Mouse (Mus musculus): ENCODE results near the gene Cyp21a1. TPM values are rescaled to one million over a fixed set of nuclear protein-coding genes. Genes with fewer than 3 reads are reported as not detected.
"Not testable (repeated sequence)": the region's sequence is repeated elsewhere in the genome, so short reads cannot be mapped to it uniquely, and the experiment has no call there.

The Cyp21a1 gene
- polyA plus RNA-seq, 1 experiment from 2014 or later: not detected

DNA sequence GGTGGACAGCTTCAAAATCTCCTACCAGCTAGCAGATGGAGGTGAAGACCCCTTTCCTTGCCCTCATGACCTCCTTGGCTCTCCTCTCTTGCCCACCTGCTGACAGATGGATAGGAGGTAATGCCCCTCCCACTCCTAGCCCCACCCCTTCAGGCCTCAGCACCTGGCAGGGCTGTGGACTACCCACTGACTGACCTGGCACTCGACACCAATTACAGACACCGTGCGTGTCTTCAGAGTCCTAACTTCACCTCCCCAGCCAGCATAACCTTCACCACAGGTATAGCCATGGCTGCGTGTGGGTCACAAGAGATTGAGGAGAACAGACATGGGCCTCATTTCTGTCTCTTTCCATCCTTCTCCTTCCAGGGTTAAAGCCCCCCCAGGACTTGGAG lies 4.8 kb downstream of the Cyp21a1 start:
- peak; percentile 41 for DNase-seq (ENCODE audit: low spot score)
- Histone ChIP-seq H3K4me3 (ENCODE audit: low read depth, low read length) (no peak overlapping the region), H3K4me1 (replicated peaks; ENCODE audit: control insufficient read depth, insufficient read depth, low read length) (no peaks in the 10 kb centered on the region), H3K9ac (ENCODE audit: low read length) (no peak overlapping the region), H3K27ac (ENCODE audit: low read depth, low read length) (no peak overlapping the region), H3K4me2 (ENCODE audit: low read depth, low read length, severe bottlenecking) (no peak overlapping the region), H3K27me3 (ENCODE audit: control insufficient read depth, insufficient read depth, low read length) (no peaks in the 10 kb centered on the region), H3K36me3 (ENCODE audit: control insufficient read depth, insufficient read depth, low read length) (no peaks in the 10 kb centered on the region), H3K9me3 (ENCODE audit: control insufficient read depth, low read length) (no peaks in the 10 kb centered on the region)
- 89% methylated on average over 4 of the region's 4 CpGs for WGBS
- ATAC-seq (replicated peaks; ENCODE audit: low FRiP score): no peak

DNA sequence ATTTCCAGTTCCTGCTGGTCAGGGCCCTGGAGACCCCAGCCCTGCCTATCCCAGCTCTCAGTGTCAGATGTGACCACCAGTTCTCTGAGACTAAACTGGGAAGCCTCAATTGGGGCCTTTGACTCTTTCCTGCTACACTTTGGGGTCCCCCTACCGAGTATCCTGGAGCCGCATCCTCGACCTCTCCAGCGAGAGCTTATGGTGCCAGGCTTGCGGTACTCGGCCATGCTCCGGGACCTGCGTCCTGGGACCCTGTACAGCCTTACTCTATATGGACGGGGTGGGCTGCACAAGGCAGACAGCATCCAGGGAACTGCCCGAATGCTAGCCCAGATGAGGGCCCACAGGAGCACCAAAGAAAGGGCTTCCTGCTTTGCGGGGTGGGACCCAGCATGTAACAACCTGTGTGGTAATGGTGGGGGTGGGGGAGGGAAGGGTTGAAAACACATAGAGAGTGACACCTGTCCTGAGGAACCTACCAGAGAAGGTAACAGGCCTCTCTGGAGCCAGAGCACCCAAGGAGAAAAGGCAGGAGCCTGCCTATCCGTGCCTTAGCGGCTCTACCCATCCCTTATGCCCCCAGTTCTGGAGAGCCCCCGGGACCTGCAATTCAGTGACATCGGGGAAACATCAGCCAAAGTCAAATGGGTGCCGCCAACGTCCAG lies 5.4 kb downstream of the Cyp21a1 start:
- Histone ChIP-seq H3K4me1 (replicated peaks; ENCODE audit: control insufficient read depth, insufficient read depth, low read length) (no peaks in the 10 kb centered on the region), H3K4me3 (ENCODE audit: low read depth, low read length) (no peak overlapping the region), H3K27ac (ENCODE audit: low read depth, low read length) (no peak overlapping the region), H3K9ac (ENCODE audit: low read length) (no peak overlapping the region), H3K36me3 (ENCODE audit: control insufficient read depth, insufficient read depth, low read length) (no peaks in the 10 kb centered on the region), H3K9me3 (ENCODE audit: control insufficient read depth, low read length) (no peaks in the 10 kb centered on the region), H3K27me3 (ENCODE audit: control insufficient read depth, insufficient read depth, low read length) (no peaks in the 10 kb centered on the region), H3K4me2 (ENCODE audit: low read depth, low read length, severe bottlenecking) (no peak overlapping the region)
- ATAC-seq (replicated peaks; ENCODE audit: low FRiP score): no peak
- peak; percentile 43 for DNase-seq (ENCODE audit: low spot score)
- 97% methylated on average over 13 of the region's 17 CpGs for WGBS

DNA sequence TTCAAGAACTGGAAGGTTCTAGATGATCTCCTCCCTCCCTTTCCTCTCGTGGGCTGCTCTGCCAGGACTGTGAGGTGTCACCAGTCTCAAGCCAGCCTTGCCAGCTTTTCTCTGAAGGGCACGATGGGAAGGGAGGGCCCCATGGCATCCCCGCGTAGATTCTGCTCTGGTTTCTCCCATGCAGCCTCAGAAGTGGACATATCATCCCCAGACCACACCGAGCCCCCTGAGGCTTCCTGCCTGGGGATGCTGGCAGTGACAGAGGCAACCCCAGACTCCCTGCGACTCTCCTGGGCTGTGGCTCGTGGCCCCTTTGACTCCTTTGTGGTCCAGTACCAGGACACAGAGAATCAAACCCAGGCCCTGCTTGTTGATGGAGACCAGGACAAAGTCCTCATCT lies 6.3 kb downstream of the Cyp21a1 start:
- peak; percentile 28 for DNase-seq (ENCODE audit: low spot score)
- not testable (repeated sequence) for H3K9me3 ChIP-seq (ENCODE audit: control insufficient read depth, low read length); H3K9ac ChIP-seq (ENCODE audit: low read length); H3K4me3 ChIP-seq (ENCODE audit: low read depth, low read length); H3K4me1 ChIP-seq (replicated peaks; ENCODE audit: control insufficient read depth, insufficient read depth, low read length); H3K27ac ChIP-seq (ENCODE audit: low read depth, low read length); H3K27me3 ChIP-seq (ENCODE audit: control insufficient read depth, insufficient read depth, low read length); H3K36me3 ChIP-seq (ENCODE audit: control insufficient read depth, insufficient read depth, low read length); ATAC-seq (replicated peaks; ENCODE audit: low FRiP score); H3K4me2 ChIP-seq (ENCODE audit: low read depth, low read length, severe bottlenecking)
- WGBS: 83% methylated on average over 7 of the region's 7 CpGs

DNA sequence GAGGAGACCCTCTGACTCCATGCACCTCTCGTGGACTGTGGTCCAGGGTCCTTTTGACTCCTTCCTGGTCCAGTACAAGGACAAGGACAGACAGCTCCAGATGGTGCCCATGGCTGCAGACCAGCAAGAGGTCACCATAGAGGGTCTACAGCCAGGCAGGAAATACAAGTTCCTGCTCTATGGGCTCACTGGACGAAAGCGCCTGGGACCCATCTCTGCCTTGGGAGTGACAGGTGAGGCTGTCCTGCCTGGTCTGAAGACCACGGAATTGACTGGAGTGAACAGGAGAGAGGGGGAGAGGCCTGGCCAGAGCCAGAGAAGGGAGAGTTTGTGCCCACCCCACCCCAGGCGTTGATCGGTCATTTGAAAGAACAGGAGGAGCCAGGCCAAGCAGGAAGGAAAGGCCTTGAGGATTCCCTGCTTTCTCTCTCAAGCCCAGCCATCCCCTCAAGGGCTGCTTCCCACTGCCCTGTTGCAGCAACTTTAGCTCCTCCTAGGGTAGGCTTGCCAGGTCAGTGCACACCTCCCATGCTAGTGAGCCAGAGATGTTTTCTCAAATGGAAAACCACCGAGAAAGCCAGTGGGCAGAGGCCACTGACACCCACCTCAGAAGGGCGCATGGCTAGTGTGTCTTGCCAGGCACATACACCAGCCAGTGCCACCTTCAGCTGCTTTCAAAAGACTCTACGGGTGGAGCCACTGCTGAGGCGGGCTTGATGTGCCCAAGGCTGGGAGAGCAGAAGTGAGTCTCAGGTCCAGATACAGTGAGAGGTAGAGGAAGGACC lies 7.0 kb downstream of the Cyp21a1 start:
- H3K4me2 ChIP-seq (ENCODE audit: low read depth, low read length, severe bottlenecking); H3K27ac ChIP-seq (ENCODE audit: low read depth, low read length); H3K27me3 ChIP-seq (ENCODE audit: control insufficient read depth, insufficient read depth, low read length); ATAC-seq (replicated peaks; ENCODE audit: low FRiP score); H3K9ac ChIP-seq (ENCODE audit: low read length); H3K9me3 ChIP-seq (ENCODE audit: control insufficient read depth, low read length); H3K36me3 ChIP-seq (ENCODE audit: control insufficient read depth, insufficient read depth, low read length); H3K4me3 ChIP-seq (ENCODE audit: low read depth, low read length); H3K4me1 ChIP-seq (replicated peaks; ENCODE audit: control insufficient read depth, insufficient read depth, low read length): not testable (repeated sequence)
- 85% methylated on average over 10 of the region's 10 CpGs for WGBS
- DNase-seq (ENCODE audit: low spot score): peak; percentile 33

DNA sequence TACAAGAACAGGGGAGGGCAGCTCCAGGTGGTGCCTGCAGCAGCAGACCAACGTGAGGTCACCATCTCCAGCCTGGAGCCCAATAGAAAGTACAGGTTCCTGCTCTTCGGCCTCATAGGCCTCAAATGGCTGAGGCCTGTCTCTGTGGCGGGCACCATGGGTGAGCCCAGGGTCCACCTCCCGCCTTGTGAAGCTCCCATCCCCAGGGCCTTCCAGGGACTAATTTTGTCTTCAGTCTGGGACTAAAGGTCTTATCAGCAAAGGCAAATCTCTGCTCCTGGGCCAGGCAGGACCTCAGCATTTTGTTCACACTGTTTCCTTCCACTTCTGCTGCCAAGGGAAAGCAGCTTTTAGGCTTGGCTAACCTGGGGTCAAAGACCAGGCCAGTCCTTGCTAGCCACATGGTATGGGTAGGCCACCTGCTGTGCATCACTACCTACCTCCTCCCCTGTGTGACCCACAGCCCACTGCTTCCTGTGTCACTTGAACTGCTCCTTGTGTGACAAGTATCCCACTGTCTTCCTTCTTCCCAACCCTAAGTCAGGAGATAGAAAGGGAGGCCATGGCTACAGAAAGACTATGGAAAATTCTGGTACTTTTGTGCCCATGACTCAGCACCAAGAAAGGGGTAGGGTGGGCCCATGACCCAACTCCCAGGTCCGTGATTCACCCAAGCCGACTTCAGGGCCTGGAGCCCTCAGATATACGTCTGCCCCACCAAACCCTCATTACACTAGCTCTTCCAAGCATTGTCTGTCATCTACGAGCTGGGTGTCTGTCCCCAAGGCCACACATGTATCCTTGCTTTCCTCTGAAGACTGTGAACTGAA lies 7.8 kb downstream of the Cyp21a1 start:
- 80% methylated on average over 8 of the region's 8 CpGs for WGBS
- H3K4me2 ChIP-seq (ENCODE audit: low read depth, low read length, severe bottlenecking): no peak overlapping the region
- ATAC-seq (replicated peaks; ENCODE audit: low FRiP score) (no peak), DNase-seq (ENCODE audit: low spot score) (no peak)
- no peaks in the 10 kb centered on the region for H3K27me3 ChIP-seq (ENCODE audit: control insufficient read depth, insufficient read depth, low read length)
- H3K4me1 ChIP-seq (replicated peaks; ENCODE audit: control insufficient read depth, insufficient read depth, low read length): no peaks in the 10 kb centered on the region
- no peaks in the 10 kb centered on the region for H3K9me3 ChIP-seq (ENCODE audit: control insufficient read depth, low read length)
- H3K9ac ChIP-seq (ENCODE audit: low read length): no peak overlapping the region
- no peak overlapping the region for H3K4me3 ChIP-seq (ENCODE audit: low read depth, low read length)
- H3K27ac ChIP-seq (ENCODE audit: low read depth, low read length): no peak overlapping the region
- no peaks in the 10 kb centered on the region for H3K36me3 ChIP-seq (ENCODE audit: control insufficient read depth, insufficient read depth, low read length)

DNA sequence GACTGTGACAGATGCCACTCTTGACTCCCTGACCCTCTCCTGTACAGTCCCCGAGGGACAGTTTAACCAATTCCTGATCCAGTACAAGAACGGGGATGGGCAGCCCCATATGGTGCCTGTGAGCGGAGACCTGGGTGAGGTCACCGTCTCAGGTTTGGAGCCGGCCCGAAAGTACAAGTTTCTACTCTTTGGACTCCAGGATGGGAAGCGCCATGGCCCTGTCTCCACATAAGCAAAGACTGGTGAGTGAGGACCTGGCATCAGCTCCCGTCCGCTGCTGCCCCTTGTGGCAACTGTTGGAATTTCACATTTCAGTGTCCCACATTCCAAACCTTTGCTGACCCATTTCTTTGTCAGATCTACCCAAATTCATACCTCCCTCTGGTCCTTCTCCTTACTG lies 8.7 kb downstream of the Cyp21a1 start:
- Histone ChIP-seq H3K27ac (ENCODE audit: low read depth, low read length) (no peak overlapping the region), H3K4me2 (ENCODE audit: low read depth, low read length, severe bottlenecking) (no peak overlapping the region), H3K4me3 (ENCODE audit: low read depth, low read length) (no peak overlapping the region), H3K9me3 (ENCODE audit: control insufficient read depth, low read length) (no peaks in the 10 kb centered on the region), H3K36me3 (ENCODE audit: control insufficient read depth, insufficient read depth, low read length) (no peaks in the 10 kb centered on the region), H3K4me1 (replicated peaks; ENCODE audit: control insufficient read depth, insufficient read depth, low read length) (no peaks in the 10 kb centered on the region), H3K27me3 (ENCODE audit: control insufficient read depth, insufficient read depth, low read length) (no peaks in the 10 kb centered on the region), H3K9ac (ENCODE audit: low read length) (no peak overlapping the region)
- no peak for ATAC-seq (replicated peaks; ENCODE audit: low FRiP score)
- DNase-seq (ENCODE audit: low spot score): peak; percentile 60
- 66% methylated on average over 9 of the region's 9 CpGs for WGBS

DNA sequence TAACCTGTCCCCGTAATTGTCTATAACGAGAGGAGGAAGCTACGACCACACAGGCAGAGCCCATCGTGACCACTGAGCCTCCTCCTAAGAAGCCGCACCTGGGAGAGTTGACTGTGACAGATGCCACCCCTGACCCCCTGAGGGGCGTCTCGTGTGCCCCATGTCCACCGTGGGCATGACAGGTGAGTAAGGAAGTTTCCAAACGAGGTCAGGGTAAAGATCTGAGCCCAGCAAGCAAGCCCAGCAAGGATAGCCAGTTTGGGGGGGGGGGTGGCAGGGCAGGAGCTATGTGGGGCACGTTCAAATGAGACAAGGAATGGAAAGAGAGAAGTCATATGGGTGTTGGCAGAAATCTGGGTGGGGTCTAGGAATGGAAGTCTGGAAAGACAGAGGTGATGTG lies 9.3 kb downstream of the Cyp21a1 start:
- Histone ChIP-seq H3K4me2 (ENCODE audit: low read depth, low read length, severe bottlenecking) (no peak overlapping the region), H3K36me3 (ENCODE audit: control insufficient read depth, insufficient read depth, low read length) (no peaks in the 10 kb centered on the region), H3K9me3 (ENCODE audit: control insufficient read depth, low read length) (no peaks in the 10 kb centered on the region), H3K4me3 (ENCODE audit: low read depth, low read length) (no peak overlapping the region), H3K4me1 (replicated peaks; ENCODE audit: control insufficient read depth, insufficient read depth, low read length) (no peaks in the 10 kb centered on the region), H3K27ac (ENCODE audit: low read depth, low read length) (no peak overlapping the region), H3K9ac (ENCODE audit: low read length) (no peak overlapping the region), H3K27me3 (ENCODE audit: control insufficient read depth, insufficient read depth, low read length) (no peaks in the 10 kb centered on the region)
- 88% methylated on average over 10 of the region's 10 CpGs for WGBS
- DNase-seq (ENCODE audit: low spot score) (no peak), ATAC-seq (replicated peaks; ENCODE audit: low FRiP score) (no peak)

DNA sequence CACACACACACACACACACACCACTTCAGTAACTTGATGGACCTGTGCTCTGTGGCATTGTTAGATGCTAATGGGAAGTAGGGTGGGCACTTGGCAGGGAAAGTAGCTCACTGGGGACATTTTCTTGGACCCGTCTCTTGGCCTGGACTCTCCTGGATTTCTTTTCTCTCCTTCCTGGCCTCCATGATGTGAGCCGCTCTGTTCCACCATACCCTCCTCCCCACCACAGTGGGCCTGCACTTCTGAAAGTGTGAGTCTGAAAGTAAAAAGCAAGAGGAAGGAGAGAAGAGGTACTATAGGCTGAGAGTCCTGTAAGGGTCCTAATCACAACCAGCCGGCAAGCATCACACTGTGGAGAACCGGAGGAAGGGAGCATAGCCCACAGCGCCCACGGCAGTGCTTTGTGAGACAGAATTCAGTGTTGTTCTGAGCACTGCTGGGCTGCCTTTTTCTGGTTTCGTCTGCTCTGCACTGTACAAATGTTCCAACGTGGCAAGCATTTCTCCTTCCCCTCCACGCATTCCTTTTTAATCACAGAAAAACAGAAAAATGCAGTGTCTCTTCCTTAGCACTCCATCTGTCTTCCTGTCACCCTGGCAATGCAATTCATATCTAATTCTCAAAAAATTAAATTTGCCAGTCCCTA lies 26.6 kb downstream of the Cyp21a1 start:
- H3K4me2 ChIP-seq (ENCODE audit: low read depth, low read length, severe bottlenecking): no peak overlapping the region
- 86% methylated on average over 9 of the region's 9 CpGs for WGBS
- ATAC-seq (replicated peaks; ENCODE audit: low FRiP score) (no peak), DNase-seq (ENCODE audit: low spot score) (no peak)
- no peaks in the 10 kb centered on the region; the same call in 1 of the 2 replicates for H3K9me3 ChIP-seq (ENCODE audit: control insufficient read depth, low read length)
- H3K4me1 ChIP-seq (replicated peaks; ENCODE audit: control insufficient read depth, insufficient read depth, low read length): no peaks in the 10 kb centered on the region
- H3K4me3 ChIP-seq (ENCODE audit: low read depth, low read length): no peak overlapping the region
- no peaks in the 10 kb centered on the region for H3K27me3 ChIP-seq (ENCODE audit: control insufficient read depth, insufficient read depth, low read length)
- H3K27ac ChIP-seq (ENCODE audit: low read depth, low read length): no peak overlapping the region
- no peaks in the 10 kb centered on the region for H3K36me3 ChIP-seq (ENCODE audit: control insufficient read depth, insufficient read depth, low read length)
- H3K9ac ChIP-seq (ENCODE audit: low read length): no peak overlapping the region
